Mouse (Mus musculus): ENCODE data around the gene Ppp1r12c. TPM values are rescaled to one million over a fixed set of nuclear protein-coding genes. Genes with fewer than 3 reads are reported as not detected.
A peak's percentile ranks its signal among the peaks of the same experiment; 100 is the strongest.

Ppp1r12c gene
- polyA plus RNA-seq, 1 experiment: 72.0 TPM

DNA sequence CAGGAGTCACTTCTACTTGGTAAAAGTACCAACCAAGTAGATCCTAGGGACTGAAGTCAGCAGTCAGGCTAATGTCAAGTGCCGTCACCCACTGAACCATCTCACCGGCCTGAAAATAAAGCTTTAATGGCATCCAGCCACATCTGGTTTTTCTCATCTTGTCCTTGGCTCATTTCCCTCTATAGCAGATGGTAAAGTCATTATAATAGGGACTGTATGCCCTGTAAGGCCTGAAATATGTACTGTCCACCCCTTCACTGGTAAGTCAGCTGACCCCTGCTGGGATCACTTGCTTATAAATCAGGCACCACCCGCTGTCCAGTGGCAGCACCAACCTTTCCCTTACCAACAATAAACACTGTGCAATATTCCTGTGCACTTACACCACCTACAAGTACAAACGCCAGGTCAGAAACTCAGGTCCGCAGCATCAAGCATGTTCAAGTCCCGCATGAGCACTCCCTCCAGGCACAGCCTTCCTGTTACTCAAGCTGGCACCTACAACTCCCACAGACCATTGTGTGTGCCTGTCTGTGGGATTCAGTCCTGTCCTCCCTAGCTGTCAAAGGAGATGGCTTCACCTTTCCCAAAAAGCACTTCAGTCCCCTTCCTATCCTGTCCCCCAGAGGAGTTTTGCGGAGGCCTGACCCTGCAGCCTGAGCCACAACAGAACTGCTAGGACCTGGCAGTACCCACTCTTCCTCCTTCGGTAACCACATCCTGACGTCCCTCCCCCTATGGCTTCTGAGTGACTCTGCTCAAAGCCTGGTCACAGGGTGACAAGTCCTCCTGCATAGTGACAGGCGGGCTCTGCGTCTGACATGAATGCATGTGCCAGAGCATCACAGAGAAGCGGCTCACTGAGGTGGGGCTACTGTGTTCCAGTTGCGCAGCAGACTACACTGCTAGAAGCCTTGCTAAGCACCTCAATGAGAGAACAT, 8.9 kb downstream of the Ppp1r12c start:
- no peak for DNase-seq (ENCODE audit: low spot score)

DNA sequence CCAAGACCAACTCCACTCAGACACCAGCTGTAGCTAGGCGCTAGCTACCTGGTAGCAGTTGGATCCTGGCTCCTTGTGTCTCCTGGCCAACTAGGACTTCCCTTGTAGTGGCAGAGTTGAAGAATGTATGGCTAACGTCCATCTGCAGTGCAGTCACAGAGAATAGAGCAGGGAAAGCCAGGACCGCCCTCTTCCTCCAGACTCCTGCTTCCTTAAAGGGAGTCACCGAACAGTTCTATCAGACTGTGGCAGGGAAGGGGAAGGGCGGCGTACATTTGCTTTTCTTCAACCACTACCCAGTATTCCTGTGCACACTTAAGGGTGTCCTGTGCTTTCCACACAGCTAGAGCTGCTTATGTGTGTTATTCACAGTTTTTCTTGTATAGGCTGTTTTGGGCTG, 10.2 kb downstream of the Ppp1r12c start:
- no peak for DNase-seq (ENCODE audit: low spot score)

GRCm38 (mm10) chr7:4482281-4482680, 19.2 kb downstream of the Ppp1r12c start:
- no peak for DNase-seq (ENCODE audit: low spot score)

- DNase-seq (ENCODE audit: low spot score): no peak
These were observed 21.8 kb downstream of the Ppp1r12c start for GRCm38 (mm10) chr7:4479674-4480073.

DNA sequence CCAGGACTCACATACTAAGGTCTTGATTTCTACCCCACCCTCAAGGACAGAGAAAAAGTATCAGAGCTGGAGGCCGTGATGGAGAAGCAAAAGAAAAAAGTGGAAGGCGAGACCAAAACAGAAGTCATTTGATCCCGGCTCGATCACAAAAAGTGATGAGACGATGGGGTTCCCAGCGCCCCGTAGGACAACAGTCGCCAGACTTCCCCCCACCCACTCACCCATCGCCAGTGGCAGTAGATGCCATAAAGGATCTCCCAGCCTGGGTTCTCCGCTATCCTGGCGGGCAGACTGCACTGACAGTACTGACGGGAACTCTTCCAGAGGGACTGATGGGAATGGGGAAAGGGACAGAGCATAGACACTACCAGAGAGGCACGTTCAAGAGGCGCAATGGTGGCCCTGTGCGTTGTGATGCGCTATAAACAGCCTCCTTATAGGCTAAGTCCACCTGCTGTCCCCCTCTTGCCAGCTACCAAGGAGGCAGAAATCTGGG, 22.6 kb downstream of the Ppp1r12c start:
- DNase-seq (ENCODE audit: low spot score): no peak

DNA sequence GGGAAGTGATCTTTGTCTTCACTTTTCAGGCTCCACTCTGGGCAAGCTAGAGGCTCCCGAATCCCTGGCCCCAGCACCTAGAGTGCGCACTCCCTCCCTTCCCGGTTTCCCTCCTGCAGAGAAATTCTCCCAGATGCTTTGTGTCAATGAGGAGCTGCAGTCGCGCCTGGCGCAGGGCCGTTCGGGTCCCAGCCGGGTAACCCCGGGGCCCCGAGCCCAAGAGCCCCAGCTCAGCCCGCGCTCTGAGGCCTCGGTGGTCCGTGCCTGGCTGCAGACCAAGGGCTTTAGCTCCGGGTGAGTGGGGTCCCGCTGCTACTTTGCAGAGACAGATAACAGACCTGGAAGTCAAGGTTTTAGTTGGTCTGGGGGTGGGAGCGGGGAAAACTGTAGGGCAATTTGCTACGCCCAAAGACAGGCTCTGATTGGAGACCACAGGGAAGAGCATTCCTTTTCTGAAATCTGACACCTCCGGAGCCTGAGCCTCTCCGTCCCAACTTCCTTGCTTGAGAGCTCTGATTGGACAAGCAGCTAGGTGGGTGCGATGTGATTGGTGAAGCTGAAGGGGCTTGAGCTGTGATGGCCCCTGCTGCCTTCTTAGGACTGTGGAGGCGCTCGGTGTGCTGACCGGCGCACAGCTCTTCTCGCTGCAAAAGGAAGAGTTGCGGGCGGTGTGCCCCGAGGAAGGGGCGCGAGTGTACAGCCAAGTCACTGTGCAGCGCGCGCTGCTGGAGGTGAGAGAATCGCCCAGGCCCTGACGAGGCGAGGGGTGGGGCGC, 23.3 kb downstream of the Ppp1r12c start:
- DNase-seq (ENCODE audit: low spot score): peak; percentile 53

DNA sequence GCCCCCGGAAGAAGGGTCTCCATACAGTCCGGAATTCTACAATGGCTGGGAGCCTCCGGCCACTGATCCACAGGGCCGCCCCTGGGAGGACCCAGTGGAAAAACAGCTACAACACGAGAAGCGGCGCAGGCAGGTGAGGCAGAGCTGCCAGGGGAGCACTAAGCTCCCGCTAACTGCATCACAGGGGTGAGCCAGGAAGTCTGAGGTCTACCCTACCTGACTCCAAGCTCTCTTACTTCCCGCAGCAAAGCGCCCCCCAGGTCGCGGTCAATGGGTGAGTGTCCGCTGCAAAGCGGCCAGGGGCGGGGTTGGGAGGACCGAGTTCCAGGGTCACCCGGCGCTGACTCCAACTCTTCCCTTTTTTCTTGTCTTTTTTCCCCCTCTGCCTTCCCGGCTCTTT, 27.5 kb downstream of the Ppp1r12c start:
- no peak for DNase-seq (ENCODE audit: low spot score)

DNA sequence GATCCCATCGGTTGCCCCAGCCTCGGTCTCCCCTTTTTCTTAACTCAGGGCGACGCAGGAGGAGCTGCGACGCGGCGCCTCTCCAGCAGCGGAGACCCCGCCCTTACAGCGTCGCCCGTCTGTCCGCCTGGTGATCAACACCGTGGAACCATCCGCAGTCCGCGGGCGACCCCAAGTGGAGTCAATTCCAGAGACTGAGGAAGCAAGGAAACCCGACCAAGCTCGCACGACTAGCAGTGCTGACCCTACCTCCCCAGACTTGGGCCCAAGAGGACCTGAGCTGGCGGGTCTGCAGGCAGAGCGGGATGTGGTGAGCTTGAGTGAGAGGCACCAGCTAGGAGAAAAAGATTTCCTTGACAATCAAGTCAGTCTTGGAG, 30.3 kb downstream of the Ppp1r12c start:
- DNase-seq (ENCODE audit: low spot score): peak; percentile 68

- DNase-seq (ENCODE audit: low spot score): no peak
These were observed 31.0 kb downstream of the Ppp1r12c start for GRCm38 (mm10) chr7:4470275-4471178.

DNA sequence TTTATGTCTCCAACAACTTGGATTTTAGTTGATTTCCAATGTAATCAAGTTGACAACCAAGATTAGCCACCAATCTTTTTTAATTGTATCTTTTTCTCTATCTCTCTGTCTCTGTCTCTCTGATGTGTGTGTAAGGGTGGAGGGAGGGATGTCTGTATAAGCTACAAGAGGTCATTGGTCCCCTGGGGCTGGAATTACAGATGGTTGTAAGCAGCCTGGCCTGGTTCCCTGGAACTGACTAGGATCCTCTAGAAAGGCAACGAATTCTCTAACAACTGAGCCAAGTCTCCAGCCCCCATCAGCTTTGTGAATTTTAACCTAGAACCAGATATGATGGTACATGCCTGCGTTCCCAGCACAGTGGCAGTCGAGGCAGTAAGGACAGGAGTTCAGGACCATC, 33.7 kb downstream of the Ppp1r12c start:
- no peak for DNase-seq (ENCODE audit: low spot score)

GRCm38 (mm10) chr7:4464194-4464824, 37.2 kb downstream of the Ppp1r12c start:
- DNase-seq (ENCODE audit: low spot score): peak; percentile 55

GRCm38 (mm10) chr7:4460576-4461434, 40.7 kb downstream of the Ppp1r12c start, which contains the start of gene Eps8l1:
TSS of gene Eps8l1 (plus strand) at chr7:4460674.
- DNase-seq (ENCODE audit: low spot score): no peak

DNA sequence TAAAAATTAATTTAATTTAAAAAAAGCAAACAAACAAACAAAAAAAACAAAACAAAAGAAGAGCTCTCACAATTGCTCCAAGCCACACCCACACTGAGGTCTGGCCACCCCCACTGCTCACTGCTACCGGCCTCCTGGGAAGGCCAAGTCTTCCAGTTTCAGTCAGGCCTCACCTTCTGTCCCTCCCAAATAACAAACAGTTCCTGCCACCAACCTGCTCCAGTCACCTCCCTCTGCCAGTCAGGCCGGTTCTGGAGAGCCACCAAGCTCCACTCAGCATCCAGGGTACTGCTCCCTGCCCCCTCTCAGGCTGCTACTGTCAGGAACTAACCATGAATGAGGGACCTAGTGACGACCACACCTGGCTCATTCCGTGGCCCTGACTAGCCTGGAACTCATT, 48.8 kb downstream of the Ppp1r12c start:
- DNase-seq (ENCODE audit: low spot score): peak; percentile 51

GRCm38 (mm10) chr7:4449211-4449610, 52.3 kb downstream of the Ppp1r12c start:
- no peak for DNase-seq (ENCODE audit: low spot score)

DNA sequence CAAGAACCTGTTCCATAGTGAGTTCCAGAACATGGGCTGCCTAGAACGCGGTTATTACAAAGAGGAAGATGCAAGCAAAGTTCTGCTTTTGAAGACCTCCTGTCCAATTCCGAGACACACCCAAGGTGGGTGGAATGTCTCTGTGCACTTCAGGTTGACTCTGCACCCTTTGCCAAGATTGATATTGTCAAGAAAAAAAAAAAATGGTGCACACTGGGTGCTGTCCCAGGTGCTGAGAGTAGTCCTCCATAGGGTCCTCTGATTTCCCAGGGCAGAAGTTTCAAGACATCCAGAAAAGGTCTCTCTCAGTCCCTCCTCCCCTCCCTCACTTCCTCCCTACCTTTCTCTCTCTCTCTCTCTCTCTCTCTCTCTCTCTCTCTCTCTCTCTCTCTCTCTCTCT, 53.0 kb downstream of the Ppp1r12c start:
- DNase-seq (ENCODE audit: low spot score): no peak

- no peak for DNase-seq (ENCODE audit: low spot score)
These were observed 54.3 kb downstream of the Ppp1r12c start for GRCm38 (mm10) chr7:4447138-4447537.

DNA sequence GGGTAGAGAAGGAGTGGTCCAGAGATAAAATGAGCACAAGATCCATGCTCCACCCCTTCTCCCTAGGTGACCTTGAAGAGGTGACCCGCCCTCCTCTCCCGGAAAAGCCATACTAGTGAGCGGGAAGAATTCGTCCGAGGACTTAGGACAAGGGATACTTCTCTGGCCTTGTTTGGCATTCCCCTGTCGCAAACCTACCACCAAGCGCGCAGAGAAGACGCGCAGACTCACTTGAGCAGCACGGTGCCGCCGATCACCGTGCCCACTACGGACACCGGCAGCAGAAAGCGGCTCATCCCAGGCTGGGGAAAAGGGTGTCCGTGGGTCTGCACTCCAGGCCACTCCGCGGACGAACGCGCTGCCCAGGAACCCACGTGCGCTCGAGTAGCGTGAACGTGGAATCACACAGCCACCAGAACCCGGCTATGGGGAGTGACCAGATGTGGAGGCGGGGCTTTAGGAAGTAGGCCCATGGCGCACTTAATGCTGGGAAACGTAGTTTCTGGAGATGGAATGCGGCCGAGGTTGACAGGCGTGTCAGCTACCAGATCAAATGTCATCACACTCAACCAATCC, 56.2 kb downstream of the Ppp1r12c start, which contains the start of gene Rdh13:
Rdh13 (minus strand) TSS at position 434 of the 576 bp plus-strand sequence.
- DNase-seq (ENCODE audit: low spot score): peak; percentile 69

DNA sequence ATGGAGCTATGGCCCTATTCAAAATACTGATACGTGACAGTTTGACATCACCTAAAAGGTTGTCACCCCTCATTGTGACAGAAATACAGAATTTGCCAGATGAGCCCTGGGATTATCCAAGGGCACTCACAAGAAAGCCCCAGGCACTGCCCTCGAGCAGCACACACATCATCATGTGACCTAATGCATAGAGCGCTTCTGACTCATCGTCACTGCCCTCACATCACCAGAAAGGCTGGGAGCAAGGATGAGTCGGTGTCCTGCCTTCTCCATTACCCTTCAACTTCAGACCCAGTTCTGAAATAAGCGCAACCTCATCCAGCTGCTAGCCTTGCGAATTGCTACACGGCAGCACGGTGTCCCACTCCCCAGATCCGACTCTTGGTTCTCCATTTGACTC, 60.9 kb downstream of the Ppp1r12c start:
- DNase-seq (ENCODE audit: low spot score): no peak

GRCm38 (mm10) chr7:4437721-4438120, 63.8 kb downstream of the Ppp1r12c start:
- peak; percentile 4 for DNase-seq (ENCODE audit: low spot score)

DNA sequence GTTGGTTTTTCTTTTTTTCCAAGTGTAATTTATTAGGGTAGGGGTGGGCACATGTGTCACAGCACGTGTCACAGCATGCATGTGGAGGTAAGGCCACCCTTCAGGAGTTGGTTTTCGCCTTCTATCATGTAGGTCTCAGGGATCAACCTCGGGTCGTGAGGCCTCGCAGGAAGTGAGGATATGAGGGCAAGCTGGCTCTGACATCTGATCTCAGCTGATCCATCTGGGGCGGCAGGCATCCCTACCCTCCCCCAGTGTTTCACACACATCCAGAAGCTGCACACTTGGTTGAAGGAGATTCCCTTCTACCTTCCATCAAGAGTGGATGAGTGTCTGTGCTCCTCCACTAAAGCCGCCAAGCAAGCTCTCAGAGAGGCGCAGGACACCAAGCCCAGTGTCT, 69.5 kb downstream of the Ppp1r12c start:
- no peak for DNase-seq (ENCODE audit: low spot score)
